Mouse (Mus musculus) left cerebral cortex, adult 6 months (tissue): ENCODE results near the gene Hist1h2ab. TPM values are rescaled to one million over a fixed set of nuclear protein-coding genes. Genes with fewer than 3 reads are reported as not detected.

Source experiments
- long read RNA-seq, 2 experiments: library from polyadenylated mRNA; unstranded; transcript quantifications; one replicate each; pipeline ENCODE4 v2.0.0; 2019 to 2020
- polyA plus RNA-seq: library from polyadenylated mRNA; unstranded; fragments of <200 nt; fragmentation: Nextera tagmentation; gene quantifications from 2 replicates; pipeline ENCODE4 v1.2.3, GENCODE M21; 2021

Hist1h2ab gene
- 2.6 and 2.8 TPM in 2 replicates for polyA plus RNA-seq
- long read RNA-seq, experiment 1 = 0 reads
- long read RNA-seq, experiment 2 = 0 reads

GRCm38 (mm10) chr13:23750839-23751477 is at the start of gene Hist1h2ab:
TSS of gene Hist1h2ab (plus strand) at chr13:23751126.

GRCm38 (mm10) chr13:23710374-23711089 is 40.4 kb upstream of the Hist1h2ab start, which contains the start of gene Hfe:
TSS of gene Hfe (minus strand) at chr13:23710854.

GRCm38 (mm10) chr13:23738677-23739068 is 12.3 kb upstream of the Hist1h2ab start, which contains the start of gene Hist1h1c:
TSS of gene Hist1h1c (plus strand) at chr13:23738808.

GRCm38 (mm10) chr13:23745381-23746161 is 5.4 kb upstream of the Hist1h2ab start, which contains the start of gene Hist1h3c:
TSS of gene Hist1h3c (minus strand) at chr13:23745602.

GRCm38 (mm10) chr13:23746201-23747080 is 4.5 kb upstream of the Hist1h2ab start, which contains the start of gene Hist1h2bb:
TSS of gene Hist1h2bb (plus strand) at chr13:23746734.

GRCm38 (mm10) chr13:23752067-23752741 is 1.3 kb downstream of the Hist1h2ab start, which contains the start of gene Hist1h3b:
TSS of gene Hist1h3b (plus strand) at chr13:23752267.

GRCm38 (mm10) chr13:23756790-23757189 is 5.9 kb downstream of the Hist1h2ab start, which contains the start of gene Hist1h4b:
TSS of gene Hist1h4b (plus strand) at chr13:23757013.

GRCm38 (mm10) chr13:23760972-23761864 is 10.3 kb downstream of the Hist1h2ab start, which contains the start of gene Hist1h4a:
TSS of gene Hist1h4a (minus strand) at chr13:23761230.

GRCm38 (mm10) chr13:23761871-23762821 is 11.2 kb downstream of the Hist1h2ab start, which contains the start of gene Hist1h3a:
TSS of gene Hist1h3a (minus strand) at chr13:23762386.

GRCm38 (mm10) chr13:23763586-23764323 is 12.8 kb downstream of the Hist1h2ab start, which contains the start of gene Hist1h1a:
TSS of gene Hist1h1a (plus strand) at chr13:23763666.

GRCm38 (mm10) chr13:23769613-23770012 is 18.7 kb downstream of the Hist1h2ab start, which contains the start of gene Trim38:
TSS of gene Trim38 (plus strand) at chr13:23769913.

Other genes starting within 250 kb of the Hist1h2ab start
- gene Hist1h4h, start 220.1 kb upstream of the Hist1h2ab start, polyA plus RNA-seq = 37.4 and 58.8 TPM in 2 replicates
- gene Hist1h2af, start 217.2 kb upstream of the Hist1h2ab start, polyA plus RNA-seq = 0.54 TPM in 1 of 2 replicates, not detected in the other
- not detected in 2 replicates for gene Hist1h3g, start 215.7 kb upstream of the Hist1h2ab start, polyA plus RNA-seq
- gene Hist1h2bh, start 207.7 kb upstream of the Hist1h2ab start, polyA plus RNA-seq = 0.20 and 0.25 TPM in 2 replicates
- 0.13 and 0.29 TPM in 2 replicates for gene Hist1h3f, start 207.1 kb upstream of the Hist1h2ab start, polyA plus RNA-seq
- gene Hist1h4f, start 199.5 kb upstream of the Hist1h2ab start, polyA plus RNA-seq = not detected in 2 replicates
- gene Hist1h1d, start 197.9 kb upstream of the Hist1h2ab start, polyA plus RNA-seq = 0.02 and 0.05 TPM in 2 replicates
- 0.88 and 1.3 TPM in 2 replicates for gene Hist1h3e, start 188.8 kb upstream of the Hist1h2ab start, polyA plus RNA-seq
- 4.0 and 7.7 TPM in 2 replicates for gene Hist1h2ae, start 179.9 kb upstream of the Hist1h2ab start, polyA plus RNA-seq
- 1.3 and 2.6 TPM in 2 replicates for gene Hist1h2bg, start 179.7 kb upstream of the Hist1h2ab start, polyA plus RNA-seq
- 0.73 TPM in 1 of 2 replicates, not detected in the other for gene Hist1h2bf, start 176.9 kb upstream of the Hist1h2ab start, polyA plus RNA-seq
- gene Hist1h2ad, start 176.7 kb upstream of the Hist1h2ab start, polyA plus RNA-seq = 0.59 TPM in 1 of 2 replicates, not detected in the other
- gene Hist1h3d, start 175.4 kb upstream of the Hist1h2ab start, polyA plus RNA-seq = 0.18 and 0.33 TPM in 2 replicates
- gene Hist1h4d, start 169.5 kb upstream of the Hist1h2ab start, polyA plus RNA-seq = 6.4 and 8.7 TPM in 2 replicates
- gene Hist1h2be, start 130.0 kb upstream of the Hist1h2ab start, polyA plus RNA-seq = 3.2 TPM in 2 replicates
- 7.8 and 10.6 TPM in 2 replicates for gene Hist1h1e, start 128.6 kb upstream of the Hist1h2ab start, polyA plus RNA-seq
- 0.88 and 1.6 TPM in 2 replicates for gene Hist1h2ac, start 67.2 kb upstream of the Hist1h2ab start, polyA plus RNA-seq
- gene Hist1h2bc, start 66.9 kb upstream of the Hist1h2ab start, polyA plus RNA-seq = 101 and 115 TPM in 2 replicates
- gene Hist1h1t, start 55.3 kb upstream of the Hist1h2ab start, polyA plus RNA-seq = not detected in 2 replicates
- gene Hist1h4c, start 52.7 kb upstream of the Hist1h2ab start, polyA plus RNA-seq = 2.1 and 4.0 TPM in 2 replicates
- gene Hfe, start 40.3 kb upstream of the Hist1h2ab start, polyA plus RNA-seq = 3.9 and 4.3 TPM in 2 replicates
- 7.4 and 7.6 TPM in 2 replicates for gene Hist1h1c, start 12.3 kb upstream of the Hist1h2ab start, polyA plus RNA-seq
- 0.53 TPM in 1 of 2 replicates, not detected in the other for gene Hist1h3c, start 5.5 kb upstream of the Hist1h2ab start, polyA plus RNA-seq
- 0.45 TPM in 1 of 2 replicates, not detected in the other for gene Hist1h2bb, start 4.4 kb upstream of the Hist1h2ab start, polyA plus RNA-seq
- gene Hist1h3b, start 1.1 kb downstream of the Hist1h2ab start, polyA plus RNA-seq = 0.40 TPM in 1 of 2 replicates, not detected in the other
- not detected in 2 replicates for gene Hist1h4b, start 5.9 kb downstream of the Hist1h2ab start, polyA plus RNA-seq
- gene Hist1h4a, start 10.1 kb downstream of the Hist1h2ab start, polyA plus RNA-seq = 0.47 TPM in 1 of 2 replicates, not detected in the other
- gene Hist1h3a, start 11.3 kb downstream of the Hist1h2ab start, polyA plus RNA-seq = not detected in 2 replicates
- not detected in 2 replicates for gene Hist1h1a, start 12.5 kb downstream of the Hist1h2ab start, polyA plus RNA-seq
- gene Trim38, start 18.8 kb downstream of the Hist1h2ab start, polyA plus RNA-seq = not detected in 2 replicates
- not detected in 2 replicates for gene Slc17a2, start 55.9 kb downstream of the Hist1h2ab start, polyA plus RNA-seq
- not detected in 2 replicates for gene Slc17a3, start 88.3 kb downstream of the Hist1h2ab start, polyA plus RNA-seq
- gene Slc17a1, start 116.6 kb downstream of the Hist1h2ab start, polyA plus RNA-seq = not detected in 2 replicates
- not detected in 2 replicates for gene Slc17a4, start 163.9 kb downstream of the Hist1h2ab start, polyA plus RNA-seq
- gene Hist1h2ba, start 183.0 kb downstream of the Hist1h2ab start, polyA plus RNA-seq = not detected in 2 replicates
- not detected in 2 replicates for gene Hist1h2aa, start 183.3 kb downstream of the Hist1h2ab start, polyA plus RNA-seq
- gene Scgn, start 240.1 kb downstream of the Hist1h2ab start, polyA plus RNA-seq = 0.38 TPM in 1 of 2 replicates, not detected in the other